Mouse (Mus musculus) neural tube, embryonic 12.5 days (tissue): ENCODE measurements around the gene Gm3448. TPM values are rescaled to one million over a fixed set of nuclear protein-coding genes. Genes with fewer than 3 reads are reported as not detected.
"Not testable (repeated sequence)": the region's sequence is repeated elsewhere in the genome, so short reads cannot be mapped to it uniquely, and the experiment has no call there.

ENCODE experiments used
- ATAC-seq: fragments of 200-750 bp; cut with Nextera tagmentation; 2 replicates; pipeline ENCODE4 v1.8.0; 2017; ENCODE audit warnings: low read depth, mild to moderate bottlenecking, moderate TSS enrichment, moderate library complexity; ENCODE audit not compliant: low FRiP score
- H3K27ac ChIP-seq: fragments of 300-500 bp; sonication (generic); 2 replicates; pipeline ENCODE4 v1.5.1; 2016
- H3K27me3 ChIP-seq: fragments of 300-500 bp; sonication (generic); replicated peaks from 2 replicates; pipeline ENCODE4 v1.6.1; 2016; ENCODE audit warnings: mild to moderate bottlenecking
- H3K36me3 ChIP-seq: fragments of 300-500 bp; sonication (generic); 2 replicates; pipeline ENCODE4 v1.6.1; 2016; ENCODE audit warnings: mild to moderate bottlenecking
- H3K4me1 ChIP-seq: fragments of 300-500 bp; sonication (generic); 2 replicates; pipeline ENCODE4 v1.6.1; 2016
- H3K4me2 ChIP-seq: fragments of 300-500 bp; sonication (generic); replicated peaks from 2 replicates; pipeline ENCODE4 v1.6.1; 2016; ENCODE audit warnings: mild to moderate bottlenecking
- H3K4me3 ChIP-seq: fragments of 300-500 bp; sonication (generic); 2 replicates; pipeline ENCODE4 v1.5.1; 2016
- H3K9ac ChIP-seq: fragments of 300-500 bp; sonication (generic); 2 replicates; pipeline ENCODE4 v1.6.1; 2016; ENCODE audit warnings: mild to moderate bottlenecking
- H3K9me3 ChIP-seq: fragments of 300-500 bp; sonication (generic); 2 replicates; pipeline ENCODE4 v1.6.1; 2016; ENCODE audit warnings: mild to moderate bottlenecking
- WGBS: fragments of 180-500 bp; shearing (Covaris S2); methylation state at CpG from one replicate; pipeline ENCODE4 v1.1.7; 2016; 5-methylcytosine and 5-hydroxymethylcytosine counted together
- polyA plus RNA-seq: library from polyadenylated mRNA; unstranded; fragments of >200 nt; fragmentation: Nextera tagmentation; extraction: Ambion mirVana; gene quantifications from 2 replicates; pipeline ENCODE4 v1.2.1, GENCODE M21; 2016

The Gm3448 gene
- polyA plus RNA-seq, result 3.9 and 4.0 TPM in 2 replicates

- 0 out of 2 replicates have a peak within 1 kb of the TSS, but pooled peaks have one; percentile 16 for H3K4me3 ChIP-seq
- not testable (repeated sequence) for H3K9me3 ChIP-seq, H3K4me1 ChIP-seq, H3K27me3 ChIP-seq, H3K9ac ChIP-seq, H3K4me2 ChIP-seq, H3K27ac ChIP-seq, H3K36me3 ChIP-seq
- ATAC-seq, result peak; percentile 98
- 0% methylated on average over 21 of the region's 56 CpGs for WGBS
Measured at GRCm38 (mm10) chr17:15041175-15041729, at the start of gene Gm3448, which contains the start of the genes Ermard and Tcte3. Gene Gm3448, minus strand, starts transcription at chr17:15041537. Gene Ermard, plus strand, starts transcription at chr17:15041208. Gene Tcte3, minus strand, starts transcription at chr17:15041488.

GRCm38 (mm10) chr17:15088591-15089001, 47.3 kb upstream of the Gm3448 start:
- peak; percentile 82 for ATAC-seq
- Histone ChIP-seq H3K9me3 (no peaks in the 10 kb centered on the region), H3K27ac (peak overlapping the region; percentile 5; the same call in 1 of the 2 replicates), H3K36me3 (no peaks in the 10 kb centered on the region), H3K9ac (no peak overlapping the region), H3K27me3 (no peaks in the 10 kb centered on the region), H3K4me3 (no peak overlapping the region), H3K4me1 (peaks cover 18% of the 10 kb centered on the region), H3K4me2 (peak overlapping the region; percentile 25; the same call in 1 of the 2 replicates)
- 11% methylated on average over 8 of the region's 8 CpGs for WGBS

DNA sequence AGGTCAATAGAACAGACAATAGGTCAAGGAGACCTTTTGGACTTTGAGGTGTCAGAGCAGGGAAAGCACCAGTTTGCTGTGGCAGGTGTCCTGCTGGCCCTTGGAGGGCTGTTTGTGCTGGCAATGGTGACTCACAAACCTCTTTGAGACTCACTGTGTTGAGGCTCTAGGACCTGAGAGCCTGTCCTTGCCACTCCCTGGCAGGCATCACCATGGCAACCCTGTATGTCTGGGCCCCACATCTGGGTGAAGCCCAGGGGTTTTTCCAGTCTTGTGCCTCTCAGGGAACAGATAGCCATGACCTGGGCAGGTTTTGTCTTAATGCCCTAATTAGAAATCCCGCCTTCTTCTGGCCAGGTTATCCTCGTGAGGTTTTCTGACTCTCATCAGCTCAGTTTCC, 46.8 kb upstream of the Gm3448 start:
- H3K27ac ChIP-seq, result no peak overlapping the region
- H3K9me3 ChIP-seq, result no peaks in the 10 kb centered on the region
- peaks cover 15% of the 10 kb centered on the region for H3K4me1 ChIP-seq
- H3K36me3 ChIP-seq, result no peaks in the 10 kb centered on the region
- no peak overlapping the region for H3K4me3 ChIP-seq
- WGBS, result 39% methylated on average over 2 of the region's 2 CpGs
- peak; percentile 59; the same call in 1 of the 2 replicates for ATAC-seq
- peak overlapping the region; percentile 25; the same call in 1 of the 2 replicates for H3K4me2 ChIP-seq
- H3K27me3 ChIP-seq, result no peaks in the 10 kb centered on the region
- H3K9ac ChIP-seq, result no peak overlapping the region

DNA sequence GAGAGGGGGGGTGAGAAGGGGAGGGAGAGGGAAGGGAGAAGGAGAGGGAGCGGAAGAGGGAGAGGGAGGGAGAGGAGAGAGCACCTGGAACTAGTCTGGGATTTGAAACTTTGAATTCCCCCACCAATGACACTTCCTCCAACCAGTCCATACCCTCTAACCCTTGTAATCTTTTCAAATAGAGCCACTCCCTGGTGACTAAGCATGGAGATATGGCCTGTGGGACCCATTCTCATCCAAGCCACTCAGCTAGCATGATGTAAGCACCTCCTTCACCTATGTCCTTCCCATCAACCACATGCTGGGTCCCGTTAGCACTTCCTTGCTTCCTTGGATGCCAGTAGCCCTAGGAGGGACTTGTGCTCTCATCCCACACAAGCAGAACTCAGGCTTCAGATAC, 43.7 kb upstream of the Gm3448 start:
- no peaks in the 10 kb centered on the region; the same call in 1 of the 2 replicates for H3K27me3 ChIP-seq
- H3K9me3 ChIP-seq, result no peaks in the 10 kb centered on the region
- WGBS, result 86% methylated on average over 2 of the region's 2 CpGs
- H3K4me1 ChIP-seq, result peaks cover 15% of the 10 kb centered on the region
- no peaks in the 10 kb centered on the region for H3K36me3 ChIP-seq
- H3K9ac ChIP-seq, result no peak overlapping the region
- ATAC-seq, result no peak
- H3K4me2 ChIP-seq, result no peak overlapping the region
- H3K4me3 ChIP-seq, result no peak overlapping the region
- no peak overlapping the region for H3K27ac ChIP-seq

GRCm38 (mm10) chr17:15084226-15084848, 43.0 kb upstream of the Gm3448 start:
- Histone ChIP-seq H3K36me3 (no peaks in the 10 kb centered on the region), H3K9ac (no peak overlapping the region), H3K9me3 (no peaks in the 10 kb centered on the region), H3K4me2 (no peak overlapping the region), H3K4me3 (no peak overlapping the region), H3K4me1 (peaks cover 14% of the 10 kb centered on the region), H3K27me3 (no peaks in the 10 kb centered on the region; the same call in 1 of the 2 replicates), H3K27ac (no peak overlapping the region)
- no peak for ATAC-seq
- WGBS, result 77% methylated on average over 13 of the region's 13 CpGs

DNA sequence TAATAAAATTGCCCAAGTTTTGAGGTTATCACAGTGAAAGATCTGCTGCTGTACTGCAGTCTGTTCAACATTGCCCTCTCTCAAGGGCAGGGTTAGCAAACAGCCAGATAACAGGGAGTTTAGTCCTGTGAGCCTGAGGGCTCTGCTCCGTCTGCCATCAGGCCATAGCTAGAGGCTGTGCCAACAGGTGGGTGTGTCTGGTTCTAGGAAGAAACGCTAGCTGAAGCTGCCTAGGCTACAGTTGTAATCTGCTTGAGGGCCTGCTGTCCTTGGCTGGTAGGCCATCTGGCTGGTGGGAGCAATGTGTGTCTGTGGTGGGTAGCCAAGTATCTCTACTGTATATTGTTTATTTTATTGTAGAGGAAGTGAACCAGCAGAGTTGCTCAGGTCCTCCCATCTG, 36.2 kb upstream of the Gm3448 start:
- no peak for ATAC-seq
- H3K27ac ChIP-seq, result no peak overlapping the region
- 75% methylated on average over 2 of the region's 2 CpGs for WGBS
- H3K36me3 ChIP-seq, result no peaks in the 10 kb centered on the region; the same call in 1 of the 2 replicates
- no peaks in the 10 kb centered on the region; the same call in 1 of the 2 replicates for H3K27me3 ChIP-seq
- H3K4me2 ChIP-seq, result no peak overlapping the region
- no peak overlapping the region for H3K9ac ChIP-seq
- H3K9me3 ChIP-seq, result no peaks in the 10 kb centered on the region
- no peak overlapping the region for H3K4me3 ChIP-seq
- no peaks in the 10 kb centered on the region for H3K4me1 ChIP-seq

GRCm38 (mm10) chr17:15075033-15075432, 33.7 kb upstream of the Gm3448 start:
- no peak overlapping the region for H3K27ac ChIP-seq
- no peaks in the 10 kb centered on the region; the same call in 1 of the 2 replicates for H3K36me3 ChIP-seq
- no peak overlapping the region for H3K4me3 ChIP-seq
- ATAC-seq, result no peak
- no peaks in the 10 kb centered on the region for H3K27me3 ChIP-seq
- H3K4me2 ChIP-seq, result no peak overlapping the region
- 84% methylated on average over 8 of the region's 8 CpGs for WGBS
- no peaks in the 10 kb centered on the region for H3K4me1 ChIP-seq
- no peaks in the 10 kb centered on the region for H3K9me3 ChIP-seq
- H3K9ac ChIP-seq, result no peak overlapping the region

DNA sequence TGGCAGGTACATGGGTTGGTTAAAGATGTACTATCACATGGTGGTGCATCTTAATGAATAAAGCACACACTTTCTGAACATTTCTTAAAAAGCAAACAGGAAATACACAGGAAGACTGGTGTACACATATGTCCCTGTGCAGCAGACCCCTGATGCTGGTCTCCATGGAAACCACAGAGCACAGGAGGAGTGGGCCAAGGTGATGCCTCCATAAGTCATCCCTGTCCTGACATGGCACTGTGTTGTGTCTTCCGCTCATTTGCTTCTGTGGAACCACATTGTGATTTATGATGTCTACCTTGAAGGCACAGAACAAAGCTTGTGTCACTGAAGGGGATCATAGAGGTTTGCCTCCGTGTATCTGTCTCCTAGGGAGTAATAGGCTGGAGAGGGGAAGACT, 30.9 kb upstream of the Gm3448 start:
- 39% methylated on average over 2 of the region's 2 CpGs for WGBS
- no peak overlapping the region for H3K4me3 ChIP-seq
- ATAC-seq, result peak; percentile 83

DNA sequence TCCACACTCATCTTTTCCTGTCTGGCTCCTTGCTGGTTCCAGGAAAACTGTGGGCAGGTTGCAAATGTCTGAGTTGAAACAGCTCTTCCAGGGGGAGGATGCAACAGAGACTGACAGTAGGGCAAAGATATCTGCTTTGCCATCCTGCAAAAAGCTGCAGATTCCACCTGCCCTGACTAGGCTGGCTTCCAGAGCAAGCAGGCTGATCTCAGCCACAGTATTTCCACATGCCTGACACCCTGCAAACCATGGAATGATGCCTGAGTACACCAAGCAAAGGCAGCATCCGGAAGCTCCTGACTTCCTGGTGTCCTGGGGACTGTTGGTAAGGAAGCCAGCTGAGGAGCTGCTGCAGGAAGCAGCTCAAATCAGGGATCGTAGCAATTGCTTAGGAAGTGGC, 27.8 kb upstream of the Gm3448 start:
- H3K36me3 ChIP-seq, result peaks cover 4% of the 10 kb centered on the region
- no peak for ATAC-seq
- WGBS, result 71% methylated on average over 2 of the region's 2 CpGs
- no peak overlapping the region for H3K27ac ChIP-seq
- H3K9ac ChIP-seq, result no peak overlapping the region
- H3K9me3 ChIP-seq, result no peaks in the 10 kb centered on the region
- H3K27me3 ChIP-seq, result no peaks in the 10 kb centered on the region
- no peak overlapping the region for H3K4me3 ChIP-seq
- H3K4me2 ChIP-seq, result no peak overlapping the region
- H3K4me1 ChIP-seq, result peaks cover 9% of the 10 kb centered on the region

More for the DNA sequence above, 30.9 kb upstream of the Gm3448 start:
- Histone ChIP-seq H3K9me3 (no peaks in the 10 kb centered on the region), H3K27me3 (no peaks in the 10 kb centered on the region), H3K9ac (no peak overlapping the region), H3K27ac (no peak overlapping the region), H3K4me1 (no peaks in the 10 kb centered on the region), H3K36me3 (no peaks in the 10 kb centered on the region; the same call in 1 of the 2 replicates), H3K4me2 (no peak overlapping the region)

DNA sequence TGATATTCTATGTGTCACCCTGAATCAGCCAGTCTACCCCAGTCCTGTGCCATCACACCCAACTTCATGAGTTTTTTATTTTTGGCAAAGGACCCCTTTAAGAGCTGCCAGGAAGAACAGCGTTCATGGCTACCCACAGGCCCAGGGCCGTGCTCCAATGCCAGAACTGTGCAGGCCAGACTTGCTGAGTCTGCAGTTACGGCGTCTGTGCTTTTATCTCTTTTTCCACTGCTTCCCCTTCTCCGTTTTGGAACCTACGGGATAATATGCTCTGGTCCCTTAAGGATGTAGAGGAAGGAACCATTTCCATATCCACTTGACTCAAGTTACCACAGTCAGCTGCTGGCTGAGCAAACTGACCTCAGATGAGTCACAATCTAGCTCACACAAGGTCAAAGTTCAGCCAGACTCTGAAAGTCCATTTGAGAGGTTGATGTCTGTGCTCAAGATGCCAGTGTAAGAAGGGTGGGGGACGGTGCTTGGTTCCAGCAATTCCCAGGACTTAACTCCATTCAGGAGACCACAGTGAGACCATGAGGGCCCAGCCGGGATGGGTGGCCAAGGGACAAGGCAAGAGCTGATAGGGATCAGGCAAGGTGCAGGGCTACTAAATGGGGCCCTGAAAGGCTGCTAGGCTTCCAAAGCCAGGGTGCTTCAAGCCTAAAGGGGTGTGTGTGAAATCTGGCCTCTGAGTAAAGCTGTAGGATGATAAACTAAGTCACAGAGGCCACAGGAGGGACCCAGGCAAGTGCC, 26.9 kb upstream of the Gm3448 start:
- ATAC-seq, result no peak
- WGBS, result 78% methylated on average over 8 of the region's 8 CpGs

GRCm38 (mm10) chr17:15066911-15067310, 25.6 kb upstream of the Gm3448 start:
- Histone ChIP-seq H3K4me1 (peaks cover 9% of the 10 kb centered on the region), H3K4me3 (no peak overlapping the region), H3K27ac (no peak overlapping the region), H3K27me3 (no peaks in the 10 kb centered on the region), H3K9me3 (no peaks in the 10 kb centered on the region), H3K9ac (no peak overlapping the region), H3K36me3 (peaks cover 23% of the 10 kb centered on the region), H3K4me2 (no peak overlapping the region)
- no peak for ATAC-seq
- WGBS, result 49% methylated on average over 1 of the region's 1 CpGs

More for the DNA sequence above, 26.9 kb upstream of the Gm3448 start:
- H3K27me3 ChIP-seq, result no peaks in the 10 kb centered on the region
- H3K36me3 ChIP-seq, result peaks cover 10% of the 10 kb centered on the region
- H3K9me3 ChIP-seq, result no peaks in the 10 kb centered on the region
- no peak overlapping the region for H3K9ac ChIP-seq
- H3K27ac ChIP-seq, result no peak overlapping the region
- no peak overlapping the region for H3K4me3 ChIP-seq
- H3K4me1 ChIP-seq, result peaks cover 9% of the 10 kb centered on the region
- no peak overlapping the region for H3K4me2 ChIP-seq

DNA sequence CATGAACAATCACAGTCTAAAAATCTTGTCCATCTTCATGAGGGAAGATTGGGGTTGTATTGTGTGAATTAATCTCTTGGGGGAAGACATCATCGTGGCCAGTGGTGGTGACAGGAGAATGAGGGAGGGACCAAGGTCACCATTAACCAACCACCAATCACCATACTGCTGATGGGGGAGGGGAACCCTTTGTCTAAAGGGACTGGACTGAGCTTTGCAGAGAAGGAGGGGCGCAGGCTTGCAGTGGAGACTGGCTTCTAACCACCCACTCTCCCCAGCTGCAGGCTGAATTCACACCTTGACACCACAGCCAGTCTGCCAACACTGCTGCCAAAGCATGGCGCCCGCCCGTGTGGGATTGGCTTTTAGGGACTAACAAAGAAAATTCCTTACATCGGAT, 24.7 kb upstream of the Gm3448 start:
- Histone ChIP-seq H3K27ac (peak overlapping the region; percentile 3; the same call in 1 of the 2 replicates), H3K27me3 (no peaks in the 10 kb centered on the region), H3K4me2 (peak overlapping the region; percentile 47), H3K4me3 (no peak overlapping the region), H3K9ac (peak overlapping the region; percentile 44; the same call in 1 of the 2 replicates), H3K4me1 (peaks cover 9% of the 10 kb centered on the region), H3K9me3 (no peaks in the 10 kb centered on the region), H3K36me3 (peaks cover 27% of the 10 kb centered on the region)
- peak; percentile 92 for ATAC-seq
- 21% methylated on average over 6 of the region's 6 CpGs for WGBS
